Mouse (Mus musculus) forebrain, embryonic 13.5 days (tissue): ENCODE results near the gene Sorcs3. TPM values are rescaled to one million over a fixed set of nuclear protein-coding genes. Genes with fewer than 3 reads are reported as not detected.
A peak's percentile ranks its signal among the peaks of the same experiment; 100 is the strongest.

Experiments
- ATAC-seq: fragments of 200-750 bp; cut with Nextera tagmentation; 2 replicates; pipeline ENCODE4 v1.8.0; 2017
- H3K27ac ChIP-seq: fragments of 300-500 bp; sonication (generic); 2 replicates; pipeline ENCODE4 v1.5.1; 2015; ENCODE audit warnings: inconsistent platforms, mild to moderate bottlenecking, moderate library complexity
- H3K27me3 ChIP-seq: fragments of 300-500 bp; sonication (generic); 2 replicates; pipeline ENCODE4 v1.6.1; 2015; ENCODE audit warnings: mild to moderate bottlenecking, inconsistent platforms
- H3K36me3 ChIP-seq: fragments of 300-500 bp; sonication (generic); 2 replicates; pipeline ENCODE4 v1.6.1; 2015; ENCODE audit warnings: mild to moderate bottlenecking, inconsistent platforms; ENCODE audit not compliant: poor library complexity, severe bottlenecking
- H3K4me1 ChIP-seq: fragments of 300-500 bp; sonication (generic); 2 replicates; pipeline ENCODE4 v1.6.1; 2015; ENCODE audit warnings: inconsistent platforms
- H3K4me2 ChIP-seq: fragments of 300-500 bp; sonication (generic); 2 replicates; pipeline ENCODE4 v1.6.1; 2015; ENCODE audit warnings: inconsistent platforms, mild to moderate bottlenecking, moderate library complexity
- H3K4me3 ChIP-seq: fragments of 300-500 bp; sonication (generic); 2 replicates; pipeline ENCODE4 v1.5.1; 2015; ENCODE audit warnings: mild to moderate bottlenecking, inconsistent platforms
- H3K9ac ChIP-seq: fragments of 300-500 bp; sonication (generic); 2 replicates; pipeline ENCODE4 v1.6.1; 2015; ENCODE audit warnings: mild to moderate bottlenecking, inconsistent platforms
- H3K9me3 ChIP-seq: fragments of 300-500 bp; sonication (generic); replicated peaks from 2 replicates; pipeline ENCODE4 v1.6.1; 2016; ENCODE audit warnings: inconsistent platforms
- WGBS: fragments of 180-500 bp; shearing (Covaris S2); methylation state at CpG from one replicate; pipeline ENCODE4 v1.1.7; 2015; 5-methylcytosine and 5-hydroxymethylcytosine counted together
- polyA plus RNA-seq: library from polyadenylated mRNA; unstranded; fragments of >200 nt; fragmentation: Nextera tagmentation; extraction: Ambion mirVana; gene quantifications from 2 replicates; pipeline ENCODE4 v1.2.1, GENCODE M21; 2015

Sorcs3 gene
- polyA plus RNA-seq, 1 experiment from 2014 or later = 3.8 TPM

GRCm38 (mm10) chr19:48300440-48301231 lies 94.8 kb downstream of the Sorcs3 start:
- peak overlapping the region; percentile 32 for H3K4me2 ChIP-seq
- no peaks in the 10 kb centered on the region for H3K36me3 ChIP-seq
- no peaks in the 10 kb centered on the region for H3K9me3 ChIP-seq
- peaks cover 16% of the 10 kb centered on the region for H3K4me1 ChIP-seq
- ATAC-seq = peak; percentile 66
- H3K27ac ChIP-seq = peak overlapping the region; percentile 17
- 11% methylated on average over 14 of the region's 14 CpGs for WGBS
- H3K4me3 ChIP-seq = no peak overlapping the region
- H3K27me3 ChIP-seq = no peaks in the 10 kb centered on the region
- 0 out of 2 replicates have a peak overlapping the region, but pooled peaks have one; percentile 45 for H3K9ac ChIP-seq

DNA sequence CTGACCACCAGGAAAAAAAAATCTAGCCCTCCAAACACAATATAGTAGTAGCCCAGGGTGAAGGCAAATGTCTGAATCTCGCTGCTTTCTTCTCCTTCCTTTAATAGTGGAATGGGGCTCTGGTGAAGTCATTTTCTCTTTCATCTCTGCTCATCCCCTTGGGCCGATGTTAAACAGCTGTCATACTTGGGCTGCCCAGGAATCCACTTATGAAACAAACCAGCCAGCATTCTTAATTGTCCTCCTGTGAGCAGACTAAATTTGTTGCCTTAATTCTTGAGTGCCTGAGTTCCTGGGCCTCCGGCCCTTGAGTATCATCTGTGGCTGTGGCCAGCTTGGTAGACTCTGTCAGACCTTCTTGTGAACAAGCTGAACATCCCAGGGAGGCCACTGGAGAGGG lies 95.5 kb downstream of the Sorcs3 start:
- H3K9me3 ChIP-seq = no peaks in the 10 kb centered on the region
- H3K27ac ChIP-seq = no peak overlapping the region
- H3K4me3 ChIP-seq = no peak overlapping the region
- peaks cover 16% of the 10 kb centered on the region for H3K4me1 ChIP-seq
- ATAC-seq = peak; percentile 43; the same call in 1 of the 2 replicates
- H3K36me3 ChIP-seq = no peaks in the 10 kb centered on the region
- WGBS = 38% methylated on average over 3 of the region's 3 CpGs
- H3K4me2 ChIP-seq = no peak overlapping the region; the same call in 1 of the 2 replicates
- no peaks in the 10 kb centered on the region for H3K27me3 ChIP-seq
- no peak overlapping the region for H3K9ac ChIP-seq

- no peak for ATAC-seq
- 80% methylated on average over 8 of the region's 8 CpGs for WGBS
These were observed 102.5 kb downstream of the Sorcs3 start for GRCm38 (mm10) chr19:48308341-48308740.

DNA sequence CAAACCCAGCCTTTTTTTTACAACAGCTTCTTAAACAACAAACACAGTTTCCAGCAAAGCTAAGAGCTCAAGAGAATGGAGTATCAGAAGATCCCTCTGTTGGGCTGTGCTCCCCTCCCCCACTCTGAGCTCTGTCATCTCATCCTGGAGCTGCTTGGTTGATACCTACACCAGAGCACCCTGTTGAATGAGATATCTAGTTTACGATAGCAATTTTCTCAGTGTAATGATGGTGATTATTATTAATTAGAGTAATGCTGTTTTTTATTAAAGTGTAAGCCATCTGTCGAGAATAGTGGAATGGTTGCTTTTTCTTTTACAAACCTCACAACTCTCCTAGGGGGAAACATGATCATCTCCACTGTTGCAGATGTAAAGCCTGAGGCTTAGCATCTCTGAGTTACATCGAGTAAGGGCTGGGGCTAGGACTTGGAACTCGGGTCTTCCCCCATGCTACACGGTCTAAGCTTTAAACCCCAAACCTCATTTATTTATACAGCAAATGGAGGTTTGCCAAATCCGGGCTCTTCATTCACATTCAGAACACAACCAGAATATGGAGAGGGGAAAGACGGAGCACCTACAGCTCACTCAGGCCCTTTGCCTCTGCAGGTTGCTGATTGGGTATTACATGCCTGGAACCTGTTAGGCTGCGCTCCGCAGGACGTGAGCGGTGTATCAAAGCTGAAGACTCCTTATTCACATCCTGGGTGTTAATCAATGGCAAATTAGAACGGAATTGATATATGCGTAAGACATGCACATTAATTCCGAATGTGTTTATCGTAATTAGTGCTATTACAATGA lies 103.9 kb downstream of the Sorcs3 start:
- no peaks in the 10 kb centered on the region for H3K36me3 ChIP-seq
- H3K4me2 ChIP-seq = peak overlapping the region; percentile 44
- H3K9me3 ChIP-seq = no peaks in the 10 kb centered on the region
- peaks cover 20% of the 10 kb centered on the region for H3K4me1 ChIP-seq
- WGBS = 29% methylated on average over 15 of the region's 15 CpGs
- no peak overlapping the region for H3K4me3 ChIP-seq
- H3K27ac ChIP-seq = peak overlapping the region; percentile 7; the same call in 1 of the 2 replicates
- ATAC-seq = peak; percentile 89
- peaks cover 6% of the 10 kb centered on the region for H3K27me3 ChIP-seq
- H3K9ac ChIP-seq = no peak overlapping the region

More at GRCm38 (mm10) chr19:48308341-48308740, 102.5 kb downstream of the Sorcs3 start:
- H3K9me3 ChIP-seq = no peaks in the 10 kb centered on the region
- H3K9ac ChIP-seq = no peak overlapping the region
- no peak overlapping the region for H3K4me3 ChIP-seq
- peaks cover 20% of the 10 kb centered on the region for H3K4me1 ChIP-seq
- no peak overlapping the region for H3K27ac ChIP-seq
- peaks cover 6% of the 10 kb centered on the region for H3K27me3 ChIP-seq
- H3K36me3 ChIP-seq = no peaks in the 10 kb centered on the region
- H3K4me2 ChIP-seq = no peak overlapping the region

DNA sequence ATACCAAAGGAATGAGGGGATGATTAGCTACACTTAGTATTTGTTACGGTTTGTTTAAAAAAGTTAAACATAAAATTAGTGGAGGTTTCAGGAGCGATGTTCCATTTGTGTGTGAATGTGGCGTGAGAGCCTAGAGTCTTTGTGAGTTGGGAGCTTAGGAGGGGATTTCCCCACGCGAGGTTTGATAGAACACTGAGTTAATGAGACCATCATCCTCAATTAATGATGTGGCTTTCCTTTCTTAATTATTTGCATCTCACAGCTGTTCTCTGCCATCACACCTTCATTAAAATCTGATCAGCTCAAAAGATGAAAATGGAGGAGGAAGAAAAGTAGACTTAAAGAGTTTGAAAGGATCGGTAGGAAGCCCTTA lies 104.5 kb downstream of the Sorcs3 start:
- Histone ChIP-seq H3K9ac (no peak overlapping the region), H3K9me3 (no peaks in the 10 kb centered on the region), H3K4me2 (peak overlapping the region; percentile 44), H3K4me3 (no peak overlapping the region), H3K36me3 (no peaks in the 10 kb centered on the region), H3K27ac (no peak overlapping the region), H3K4me1 (peaks cover 20% of the 10 kb centered on the region), H3K27me3 (peaks cover 6% of the 10 kb centered on the region)
- WGBS = 25% methylated on average over 6 of the region's 6 CpGs
- ATAC-seq = peak; percentile 71; the same call in 1 of the 2 replicates

DNA sequence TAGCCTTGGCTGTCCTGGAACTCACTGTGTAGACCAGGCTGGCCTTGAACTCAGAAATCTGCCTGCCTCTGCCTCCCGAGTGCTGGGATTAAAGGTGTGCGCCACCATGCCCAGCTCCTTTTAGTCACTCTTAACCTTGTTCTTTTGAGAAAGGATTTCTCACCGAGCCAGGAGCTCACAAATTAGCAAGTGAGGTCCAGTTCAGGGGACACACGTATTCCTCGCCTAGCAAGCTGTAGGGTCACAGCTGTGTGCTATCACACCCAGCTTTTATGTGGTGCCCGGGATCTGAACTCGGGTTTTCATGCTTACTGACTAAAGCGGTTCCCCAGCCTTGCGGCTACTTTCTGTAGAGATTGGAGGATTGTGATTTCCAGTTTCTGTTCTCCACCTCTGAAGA lies 108.0 kb downstream of the Sorcs3 start:
- H3K27me3 ChIP-seq = 0 out of 2 replicates have a peak, but pooled peaks cover 4% of the 10 kb centered on the region
- ATAC-seq = no peak
- no peak overlapping the region for H3K4me2 ChIP-seq
- H3K9ac ChIP-seq = no peak overlapping the region
- H3K4me1 ChIP-seq = peaks cover 20% of the 10 kb centered on the region
- 92% methylated on average over 9 of the region's 9 CpGs for WGBS
- H3K27ac ChIP-seq = no peak overlapping the region
- no peaks in the 10 kb centered on the region for H3K36me3 ChIP-seq
- no peaks in the 10 kb centered on the region for H3K9me3 ChIP-seq
- no peak overlapping the region for H3K4me3 ChIP-seq

GRCm38 (mm10) chr19:48327115-48327514 lies 121.3 kb downstream of the Sorcs3 start:
- no peak for ATAC-seq
- no peaks in the 10 kb centered on the region for H3K36me3 ChIP-seq
- no peaks in the 10 kb centered on the region for H3K27me3 ChIP-seq
- WGBS = 21% methylated on average over 6 of the region's 6 CpGs
- no peaks in the 10 kb centered on the region for H3K9me3 ChIP-seq
- no peak overlapping the region for H3K9ac ChIP-seq
- no peak overlapping the region for H3K27ac ChIP-seq
- 0 out of 2 replicates have a peak, but pooled peaks cover 6% of the 10 kb centered on the region for H3K4me1 ChIP-seq
- no peak overlapping the region for H3K4me2 ChIP-seq
- no peak overlapping the region for H3K4me3 ChIP-seq

DNA sequence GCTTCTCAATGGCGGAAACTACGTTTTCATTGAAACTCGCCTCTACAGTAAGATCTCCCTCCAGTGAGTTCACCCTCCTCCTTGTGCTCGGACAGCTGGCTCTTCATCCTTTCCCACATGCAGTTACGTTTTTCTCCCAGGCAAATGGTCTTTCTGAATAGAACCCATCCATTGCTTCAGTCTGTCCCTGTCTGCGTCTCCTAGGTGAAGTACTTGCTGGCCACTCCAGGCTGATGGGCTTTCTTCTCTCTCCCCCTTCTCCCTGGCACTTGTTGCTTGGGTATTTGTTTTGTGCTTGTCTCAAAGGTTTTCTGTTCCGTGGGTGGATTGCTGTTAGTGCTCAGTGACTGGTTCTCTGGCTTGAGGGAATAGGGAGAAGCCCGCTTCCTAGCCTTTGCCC lies 122.3 kb downstream of the Sorcs3 start:
- no peak overlapping the region for H3K4me2 ChIP-seq
- no peak overlapping the region for H3K27ac ChIP-seq
- no peak overlapping the region for H3K4me3 ChIP-seq
- H3K36me3 ChIP-seq = no peaks in the 10 kb centered on the region
- H3K27me3 ChIP-seq = no peaks in the 10 kb centered on the region
- WGBS = 76% methylated on average over 8 of the region's 8 CpGs
- ATAC-seq = no peak
- H3K9ac ChIP-seq = no peak overlapping the region
- no peaks in the 10 kb centered on the region for H3K9me3 ChIP-seq
- 0 out of 2 replicates have a peak, but pooled peaks cover 6% of the 10 kb centered on the region for H3K4me1 ChIP-seq

DNA sequence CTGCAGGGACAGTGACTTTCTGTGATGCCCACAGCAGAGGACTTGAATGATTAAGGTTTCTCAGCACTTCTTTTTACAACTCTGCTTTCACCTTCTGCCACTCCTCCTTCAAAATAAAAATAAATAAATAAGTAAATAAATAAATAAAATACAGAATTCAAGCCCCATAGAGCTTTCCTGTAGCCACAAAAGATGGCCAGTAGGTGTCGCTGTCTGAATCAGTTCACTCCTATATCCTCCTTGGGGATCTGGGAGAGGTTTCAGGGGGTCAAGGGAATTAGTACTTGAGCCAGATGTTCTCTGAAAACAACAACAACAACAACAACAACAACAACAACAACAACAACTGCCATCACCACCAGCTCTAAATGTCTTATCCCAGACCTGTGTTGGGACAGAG lies 125.8 kb downstream of the Sorcs3 start:
- no peak overlapping the region for H3K4me2 ChIP-seq
- no peak overlapping the region for H3K4me3 ChIP-seq
- H3K27me3 ChIP-seq = no peaks in the 10 kb centered on the region
- no peak for ATAC-seq
- no peak overlapping the region for H3K9ac ChIP-seq
- H3K9me3 ChIP-seq = no peaks in the 10 kb centered on the region
- H3K36me3 ChIP-seq = no peaks in the 10 kb centered on the region
- 0 out of 2 replicates have a peak, but pooled peaks cover 6% of the 10 kb centered on the region for H3K4me1 ChIP-seq
- H3K27ac ChIP-seq = no peak overlapping the region
- 13% methylated on average over 1 of the region's 1 CpGs for WGBS

DNA sequence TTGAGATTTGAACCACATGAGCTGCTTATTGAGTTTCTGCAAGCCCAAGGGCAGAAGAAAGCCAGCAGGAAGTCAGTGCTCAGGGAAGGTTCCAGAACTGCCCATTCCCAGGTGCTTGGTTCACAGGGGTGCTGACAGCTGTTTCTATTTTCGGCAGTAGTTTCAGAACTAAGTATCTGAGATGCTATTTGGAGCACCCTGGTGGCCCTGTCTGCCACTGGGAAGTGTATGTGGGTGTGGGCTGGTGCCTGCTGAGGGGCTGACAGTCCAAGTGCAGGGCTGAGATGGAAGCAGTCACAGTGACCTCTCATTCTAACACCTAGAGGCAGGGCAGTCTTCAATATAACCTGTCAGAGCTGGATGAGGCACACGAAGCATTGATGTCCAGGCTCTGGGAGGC lies 127.3 kb downstream of the Sorcs3 start:
- WGBS = 78% methylated on average over 2 of the region's 2 CpGs
- Histone ChIP-seq H3K9me3 (no peaks in the 10 kb centered on the region), H3K36me3 (no peaks in the 10 kb centered on the region), H3K9ac (no peak overlapping the region), H3K27me3 (no peaks in the 10 kb centered on the region), H3K4me2 (no peak overlapping the region), H3K27ac (no peak overlapping the region), H3K4me3 (no peak overlapping the region), H3K4me1 (no peaks in the 10 kb centered on the region)
- ATAC-seq = no peak

DNA sequence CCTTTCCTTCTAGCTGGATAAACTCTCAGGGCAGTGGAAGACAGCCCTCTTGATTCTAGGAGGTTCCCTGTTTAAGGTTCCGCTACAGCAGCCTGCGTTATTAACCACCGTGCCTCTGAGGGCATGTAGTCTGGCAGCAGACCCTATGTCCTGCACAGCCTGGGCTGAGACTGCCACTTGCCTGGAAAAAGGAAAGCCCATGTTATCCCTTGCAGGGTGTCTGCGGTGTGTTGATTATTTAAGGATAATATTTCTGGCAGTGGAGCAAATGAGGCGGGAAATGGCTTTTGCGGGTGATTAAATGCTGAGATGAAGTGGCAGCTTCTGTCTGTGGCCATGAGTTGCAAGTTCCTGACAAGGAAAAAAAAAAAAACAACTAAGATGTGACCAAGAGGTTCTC lies 131.6 kb downstream of the Sorcs3 start:
- H3K27me3 ChIP-seq = no peaks in the 10 kb centered on the region
- no peaks in the 10 kb centered on the region for H3K36me3 ChIP-seq
- H3K4me3 ChIP-seq = no peak overlapping the region
- 76% methylated on average over 6 of the region's 6 CpGs for WGBS
- H3K4me2 ChIP-seq = no peak overlapping the region
- no peak overlapping the region for H3K9ac ChIP-seq
- H3K9me3 ChIP-seq = no peaks in the 10 kb centered on the region
- H3K27ac ChIP-seq = no peak overlapping the region
- ATAC-seq = no peak
- H3K4me1 ChIP-seq = no peaks in the 10 kb centered on the region

GRCm38 (mm10) chr19:48338098-48338497 lies 132.3 kb downstream of the Sorcs3 start:
- Histone ChIP-seq H3K4me2 (no peak overlapping the region), H3K36me3 (no peaks in the 10 kb centered on the region), H3K27ac (no peak overlapping the region), H3K4me1 (peaks cover 1% of the 10 kb centered on the region; the same call in 1 of the 2 replicates), H3K9ac (no peak overlapping the region), H3K9me3 (no peaks in the 10 kb centered on the region), H3K4me3 (no peak overlapping the region), H3K27me3 (no peaks in the 10 kb centered on the region)
- WGBS = 94% methylated on average over 5 of the region's 5 CpGs
- no peak for ATAC-seq
